Mouse (Mus musculus) cerebellum, adult 2 months (tissue): ENCODE data around the gene Smyd3.

Experiments used
- CTCF ChIP-seq: fragments of 200-500 bp; IDR thresholded peaks from 2 replicates; pipeline ENCODE4 v1.5.1; 2011; ENCODE audit warnings: low read depth, mild to moderate bottlenecking, control low read depth, low read length, moderate library complexity, borderline replicate concordance; ENCODE audit not compliant: insufficient read depth
- POLR2A ChIP-seq: fragments of 200-500 bp; IDR thresholded peaks from 2 replicates; pipeline ENCODE4 v1.6.1; 2011; ENCODE audit warnings: low read length, control low read depth, borderline replicate concordance; ENCODE audit not compliant: insufficient read depth

DNA sequence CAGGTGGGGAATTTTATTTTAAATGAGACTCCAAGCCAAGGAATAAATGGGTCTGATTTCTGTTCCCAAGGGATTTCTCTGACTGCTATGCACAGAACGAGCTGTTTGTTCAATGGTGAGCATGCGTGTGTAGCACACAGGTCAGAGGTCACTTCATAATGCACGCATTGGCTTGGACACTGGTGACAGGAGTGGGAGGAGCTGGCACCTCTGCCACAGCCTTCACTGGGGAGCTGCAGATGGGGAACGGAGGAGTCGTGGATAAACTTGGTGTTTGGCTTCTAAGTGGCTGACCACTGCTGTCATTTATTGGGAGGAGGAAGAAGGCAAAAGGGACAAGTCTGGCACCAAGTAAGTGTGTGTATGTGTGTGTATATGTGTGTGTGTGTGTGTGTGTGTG lies 421.5 kb downstream of the Smyd3 start:
- TF ChIP-seq CTCF (no peak), POLR2A (no peak)
